Mouse (Mus musculus) stomach, embryonic 16.5 days (tissue): Measurements from ENCODE around the gene Gm9817. TPM values are rescaled to one million over a fixed set of nuclear protein-coding genes. Genes with fewer than 3 reads are reported as not detected.
A peak's percentile ranks its signal among the peaks of the same experiment; 100 is the strongest.

Source experiments
- ATAC-seq: fragments of 200-750 bp; cut with Nextera tagmentation; 2 replicates; pipeline ENCODE4 v1.8.0; 2017; ENCODE audit warnings: moderate number of reproducible peaks, moderate TSS enrichment; ENCODE audit not compliant: insufficient read depth, low FRiP score
- H3K27ac ChIP-seq: fragments of 300-500 bp; sonication (generic); 2 replicates; pipeline ENCODE4 v1.5.1; 2014; ENCODE audit warnings: low read length
- H3K27me3 ChIP-seq: fragments of 300-500 bp; sonication (generic); 2 replicates; pipeline ENCODE4 v1.6.1; 2014; ENCODE audit warnings: low read length, control low read depth, mixed read lengths; ENCODE audit not compliant: control insufficient read depth, insufficient read depth
- H3K36me3 ChIP-seq: fragments of 300-500 bp; sonication (generic); 2 replicates; pipeline ENCODE4 v1.6.1; 2014; ENCODE audit warnings: low read length; ENCODE audit not compliant: control insufficient read depth, insufficient read depth
- H3K4me1 ChIP-seq: fragments of 300-500 bp; sonication (generic); 2 replicates; pipeline ENCODE4 v1.6.1; 2014; ENCODE audit warnings: low read length, control low read depth, mixed read lengths; ENCODE audit not compliant: control insufficient read depth, insufficient read depth
- H3K4me2 ChIP-seq: fragments of 300-500 bp; sonication (generic); 2 replicates; pipeline ENCODE4 v1.6.1; 2014; ENCODE audit warnings: low read depth, low read length, mixed read lengths
- H3K4me3 ChIP-seq: fragments of 300-500 bp; sonication (generic); replicated peaks from 2 replicates; pipeline ENCODE4 v1.5.1; 2014; ENCODE audit warnings: mild to moderate bottlenecking, low read length
- H3K9ac ChIP-seq: fragments of 300-500 bp; sonication (generic); 2 replicates; pipeline ENCODE4 v1.6.1; 2014; ENCODE audit warnings: low read length
- H3K9me3 ChIP-seq: fragments of 300-500 bp; sonication (generic); replicated peaks from 2 replicates; pipeline ENCODE4 v1.6.1; 2016; ENCODE audit warnings: low read length, control low read depth; ENCODE audit not compliant: control insufficient read depth
- WGBS: fragments of 180-500 bp; shearing (Covaris S2); extraction: QIAGEN DNeasy Blood & Tissue Kit; methylation state at CpG from one replicate; pipeline ENCODE4 v1.1.7; 2014; 5-methylcytosine and 5-hydroxymethylcytosine counted together
- polyA plus RNA-seq: library from polyadenylated mRNA; unstranded; fragments of >200 nt; fragmentation: Nextera tagmentation; extraction: Ambion mirVana; gene quantifications from 2 replicates; pipeline ENCODE4 v1.2.1, GENCODE M21; 2015

Gm9817 gene
- polyA plus RNA-seq, 1 experiment from 2014 or later: 0.12 TPM

DNA sequence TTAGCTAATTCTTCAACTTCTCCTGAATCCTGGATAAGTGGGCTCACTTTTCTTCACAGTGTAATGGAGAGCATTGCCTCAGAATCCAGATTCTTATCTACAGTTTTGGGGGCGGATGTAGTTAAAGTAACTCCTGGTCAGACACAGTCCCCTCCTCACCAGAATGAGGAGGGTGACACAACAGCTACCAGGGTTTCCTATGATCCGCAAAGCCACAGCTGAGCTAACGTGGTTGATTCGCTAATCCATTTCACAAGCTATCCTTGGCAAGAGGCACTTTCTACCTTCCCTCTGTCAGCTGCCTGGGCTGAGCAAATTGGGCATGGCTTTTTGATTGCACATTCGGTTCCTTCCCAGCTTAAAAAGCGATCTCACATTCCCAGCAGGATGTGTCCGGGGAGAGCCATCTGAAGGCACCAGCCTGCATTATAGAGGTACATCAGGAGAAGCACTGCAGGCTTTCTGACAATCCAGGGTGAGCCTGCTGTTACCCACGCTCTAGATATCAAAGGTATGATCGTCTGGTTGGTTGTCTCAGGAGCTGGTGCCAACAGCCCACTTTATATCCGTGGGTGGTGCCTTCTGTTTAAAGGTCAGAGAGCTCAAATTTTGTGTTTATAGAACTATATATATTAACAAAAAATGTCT, 21.2 kb downstream of the Gm9817 start:
- H3K9me3 ChIP-seq: no peaks in the 10 kb centered on the region
- 71% methylated on average over 10 of the region's 10 CpGs for WGBS
- no peaks in the 10 kb centered on the region for H3K4me1 ChIP-seq
- H3K27ac ChIP-seq: no peak overlapping the region
- H3K4me2 ChIP-seq: no peak overlapping the region
- no peak for ATAC-seq
- no peaks in the 10 kb centered on the region for H3K36me3 ChIP-seq
- no peak overlapping the region for H3K4me3 ChIP-seq
- no peak overlapping the region for H3K9ac ChIP-seq
- H3K27me3 ChIP-seq: no peaks in the 10 kb centered on the region

DNA sequence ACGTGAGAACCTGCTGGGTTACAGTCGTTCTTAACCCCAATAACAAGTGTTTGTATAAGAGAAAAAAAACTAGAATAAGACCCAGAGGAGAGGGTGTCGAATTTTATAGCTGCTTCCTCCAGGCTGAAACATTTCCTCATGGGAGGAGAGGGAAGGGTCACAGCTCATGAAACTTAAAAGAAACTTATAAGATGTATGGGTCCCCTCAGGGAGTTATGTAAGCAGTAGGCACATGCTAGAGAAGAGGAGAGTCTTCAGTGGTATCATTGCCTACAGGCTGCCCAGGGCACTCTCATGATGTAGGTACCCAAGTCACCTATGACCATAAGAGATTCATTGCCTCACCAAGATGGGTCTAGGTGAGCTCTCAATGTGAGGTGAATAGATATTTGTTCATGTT, 28.0 kb downstream of the Gm9817 start:
- Histone ChIP-seq H3K4me1 (0 out of 2 replicates have a peak, but pooled peaks cover 3% of the 10 kb centered on the region), H3K27me3 (no peaks in the 10 kb centered on the region), H3K36me3 (no peaks in the 10 kb centered on the region), H3K4me3 (no peak overlapping the region), H3K9me3 (no peaks in the 10 kb centered on the region), H3K27ac (no peak overlapping the region), H3K4me2 (no peak overlapping the region), H3K9ac (no peak overlapping the region)
- 60% methylated on average over 3 of the region's 3 CpGs for WGBS
- ATAC-seq: no peak

DNA sequence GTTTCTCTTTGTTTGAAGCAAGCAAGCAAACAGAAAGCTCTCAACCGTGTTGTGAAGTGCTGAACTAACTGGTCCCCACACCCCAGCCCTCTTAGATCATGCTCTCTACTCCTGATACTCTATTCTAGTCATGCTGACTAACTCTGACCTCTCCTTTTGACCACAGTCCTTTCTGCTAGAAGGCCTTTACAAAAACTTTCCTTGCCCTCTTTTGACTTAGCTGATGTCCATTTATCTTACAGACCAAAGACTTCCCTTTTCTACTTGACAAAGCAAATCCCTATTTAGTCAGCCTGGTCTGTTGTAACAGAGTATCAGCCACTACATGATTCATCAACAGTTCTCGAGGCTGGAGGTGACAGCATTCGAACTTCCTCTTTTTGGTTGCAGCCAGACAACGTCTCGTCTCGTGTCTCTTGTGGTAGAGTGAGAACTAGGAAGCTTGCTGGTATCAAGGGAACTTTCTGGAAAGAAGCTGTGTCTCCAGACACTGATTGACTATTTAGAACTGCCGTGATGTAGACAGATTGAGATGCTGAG, 30.4 kb downstream of the Gm9817 start:
- no peaks in the 10 kb centered on the region for H3K36me3 ChIP-seq
- H3K9me3 ChIP-seq: no peaks in the 10 kb centered on the region
- H3K27me3 ChIP-seq: no peaks in the 10 kb centered on the region
- H3K9ac ChIP-seq: no peak overlapping the region
- no peak overlapping the region for H3K4me2 ChIP-seq
- peak; percentile 53; the same call in 1 of the 2 replicates for ATAC-seq
- no peak overlapping the region for H3K4me3 ChIP-seq
- H3K27ac ChIP-seq: peak overlapping the region; percentile 65; the same call in 1 of the 2 replicates
- 0 out of 2 replicates have a peak, but pooled peaks cover 3% of the 10 kb centered on the region for H3K4me1 ChIP-seq
- WGBS: 49% methylated on average over 7 of the region's 7 CpGs

DNA sequence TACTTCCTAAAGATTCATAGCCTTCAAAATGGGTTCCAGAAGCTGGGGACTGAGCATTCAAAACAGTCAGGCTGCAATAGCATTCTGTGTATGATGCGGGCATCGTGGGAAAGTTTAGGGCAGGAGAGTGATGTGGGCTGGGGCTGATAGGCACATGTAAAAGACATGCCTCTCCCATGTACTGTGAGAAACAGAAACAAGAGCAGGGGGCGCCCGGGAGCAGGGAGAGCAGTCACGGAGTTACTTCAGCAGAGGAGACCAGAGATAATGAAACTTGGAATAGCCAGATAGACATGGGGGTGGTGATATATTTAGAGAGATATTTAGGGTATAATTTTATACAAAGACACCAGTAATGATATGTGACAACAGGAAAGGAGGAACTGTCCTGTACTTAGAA, 39.9 kb downstream of the Gm9817 start:
- Histone ChIP-seq H3K9me3 (no peaks in the 10 kb centered on the region), H3K36me3 (no peaks in the 10 kb centered on the region), H3K9ac (no peak overlapping the region), H3K27me3 (no peaks in the 10 kb centered on the region), H3K4me2 (no peak overlapping the region), H3K4me3 (no peak overlapping the region), H3K4me1 (no peaks in the 10 kb centered on the region), H3K27ac (no peak overlapping the region)
- ATAC-seq: no peak
- WGBS: 86% methylated on average over 5 of the region's 5 CpGs

DNA sequence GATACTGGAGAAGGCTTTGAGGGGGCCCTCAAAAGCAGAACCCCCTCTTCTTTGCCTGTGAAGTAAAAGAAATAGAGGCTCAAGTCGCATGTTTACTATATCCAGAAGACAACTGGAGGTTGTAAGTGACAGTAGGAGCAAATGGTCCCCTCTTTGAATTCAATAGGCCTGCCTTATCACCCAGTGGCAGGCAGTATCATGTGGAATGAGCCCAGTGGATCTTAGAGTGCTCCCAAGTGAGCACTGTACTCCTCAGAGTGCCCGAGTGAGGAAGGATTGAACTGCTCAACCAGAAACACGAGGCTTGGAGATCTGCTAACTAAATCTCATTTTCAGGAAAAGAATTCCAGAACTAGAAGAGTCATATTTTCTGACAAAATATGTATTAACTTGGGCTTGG, 40.3 kb downstream of the Gm9817 start:
- H3K9me3 ChIP-seq: no peaks in the 10 kb centered on the region
- H3K9ac ChIP-seq: no peak overlapping the region
- no peak overlapping the region for H3K27ac ChIP-seq
- ATAC-seq: no peak
- H3K27me3 ChIP-seq: no peaks in the 10 kb centered on the region
- no peaks in the 10 kb centered on the region for H3K4me1 ChIP-seq
- H3K4me2 ChIP-seq: no peak overlapping the region
- no peaks in the 10 kb centered on the region for H3K36me3 ChIP-seq
- 80% methylated on average over 3 of the region's 3 CpGs for WGBS
- no peak overlapping the region for H3K4me3 ChIP-seq

Other genes with a start within 250 kb of the Gm9817 start
- 46.5 and 50.1 TPM in 2 replicates for gene Dtnbp1, start 76.5 kb upstream of the Gm9817 start, polyA plus RNA-seq